Mouse (Mus musculus) CD8-positive naive resting alpha-beta T cell, adult 2 months (primary cell): ENCODE results near the gene Kank4.

Experiments used
- DNase-seq, 2 experiments: peaks; one replicate each; pipeline ENCODE4 v3.0.0; 2022; ENCODE audit warnings: low read depth in 2 of 2, low spot score in 2 of 2

Kank4 gene

DNA sequence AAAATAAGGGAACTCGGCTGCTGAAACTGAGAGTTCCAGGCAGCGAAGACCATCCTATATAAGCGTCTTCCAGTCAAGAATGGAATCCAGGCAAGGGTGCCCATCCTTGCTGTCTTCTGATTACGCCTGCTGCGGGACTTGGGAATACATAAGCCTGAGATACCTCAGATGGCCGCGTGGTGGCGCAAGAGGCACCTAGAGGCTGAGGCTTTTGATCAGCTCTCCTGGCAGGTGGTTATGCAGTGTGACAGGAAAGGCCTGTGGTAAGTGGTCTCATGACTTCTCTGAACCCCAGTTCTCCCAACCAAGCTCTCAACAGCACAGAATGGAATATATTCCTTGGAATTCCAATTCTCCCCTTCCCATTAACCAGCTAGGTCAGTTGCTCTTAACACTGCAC, 94.9 kb downstream of the Kank4 start:
- DNase-seq: peak; percentile 21 to 54

DNA sequence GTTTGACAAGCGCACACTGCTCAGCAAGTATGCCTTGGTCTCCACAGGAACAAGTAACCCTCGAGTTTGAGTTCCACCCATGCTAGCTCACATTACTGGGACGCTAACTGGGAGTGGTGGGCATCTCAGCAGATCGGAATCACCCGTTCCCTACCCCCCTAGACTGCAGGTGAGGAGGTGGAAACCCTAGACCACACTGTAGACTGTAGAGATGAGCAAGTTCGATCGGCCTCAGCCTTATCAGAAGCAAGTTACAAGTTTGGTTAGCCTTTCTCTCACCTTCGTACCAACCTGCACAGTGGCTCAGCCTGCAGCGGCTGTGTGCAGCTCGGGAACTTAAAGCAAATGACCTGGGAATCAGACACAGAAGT, 98.8 kb downstream of the Kank4 start:
- DNase-seq: no peak

GRCm38 (mm10) chr4:98717735-98718546, 99.4 kb downstream of the Kank4 start:
- DNase-seq: no peak

GRCm38 (mm10) chr4:98710891-98711290, 106.4 kb downstream of the Kank4 start:
- DNase-seq: no peak
